Mouse (Mus musculus) gastrocnemius, postnatal 25 days (tissue): ENCODE data around the gene Smim23. TPM values are rescaled to one million over a fixed set of nuclear protein-coding genes. Genes with fewer than 3 reads are reported as not detected.

Experiments
- DNase-seq: peaks from one replicate; pipeline ENCODE4 v3.0.0; 2022
- long read RNA-seq, 2 experiments: library from polyadenylated mRNA; stranded (forward); transcript quantifications; one replicate each; pipeline ENCODE4 v2.0.0; 2021
- total RNA-seq, 2 experiments: library from RNA; stranded (reverse); gene quantifications; 1 replicate in 1 of 2; 2 replicates in 1 of 2; pipeline ENCODE4 v1.2.3; 2021

Smim23 gene
- not detected for total RNA-seq
- long read RNA-seq, experiment 1 = 0 reads
- long read RNA-seq, experiment 2 = 0 reads

DNA sequence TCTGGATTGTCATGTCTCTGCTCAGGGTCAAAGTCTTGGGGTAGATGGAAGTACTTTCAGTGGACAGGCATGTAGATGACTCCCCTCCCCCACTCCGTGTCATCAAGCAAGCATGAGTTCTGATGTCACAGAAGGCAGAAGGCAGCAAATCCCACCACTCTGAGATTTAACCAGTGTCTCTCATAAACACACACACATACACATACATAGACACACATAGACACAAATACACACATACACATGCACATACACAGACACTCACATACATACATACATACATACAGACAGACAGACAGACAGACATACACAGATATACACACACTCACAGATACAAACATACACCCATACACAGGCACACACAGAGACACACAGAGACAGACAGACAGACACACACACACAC is at the start of gene Smim23:
TSS of gene Smim23 (minus strand) at position 101 of the 400 bp plus-strand sequence.
- no peak for DNase-seq

DNA sequence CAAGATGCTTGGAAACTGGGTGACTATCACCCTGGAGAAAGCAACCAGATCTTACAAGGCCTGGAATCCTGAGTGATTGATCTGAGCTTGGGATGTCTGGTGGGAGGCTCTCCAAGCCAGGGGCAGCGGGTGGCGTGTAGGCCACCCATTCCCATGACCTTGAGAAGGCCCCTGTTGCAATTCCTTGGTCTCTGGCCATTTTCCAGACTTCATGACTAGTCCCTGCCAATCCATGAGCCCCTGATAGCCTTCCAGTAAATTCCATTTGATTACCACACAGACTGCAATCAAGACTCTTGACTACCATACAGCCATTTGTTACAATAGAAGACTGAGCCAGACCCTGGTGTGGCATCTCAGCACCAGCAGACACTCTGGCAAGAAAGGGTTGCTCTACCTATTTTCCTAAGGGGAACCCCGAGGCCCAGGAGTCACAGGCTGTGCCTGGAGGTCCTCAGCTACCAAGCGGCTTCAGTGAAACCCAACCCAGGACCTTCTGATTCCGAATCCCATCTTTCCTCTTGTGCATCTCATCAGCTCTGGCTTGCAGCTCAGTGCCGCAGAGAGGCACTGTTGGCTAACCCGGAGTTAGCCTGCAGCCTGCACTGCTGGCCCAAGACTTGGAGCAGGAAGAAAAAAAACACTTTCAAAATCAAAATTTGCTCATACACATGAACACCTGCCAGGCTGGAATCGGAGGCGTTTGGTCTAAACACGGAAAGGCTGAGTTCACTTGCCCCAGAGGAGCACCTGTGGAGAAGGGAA is 44.4 kb upstream of the Smim23 start:
- DNase-seq = no peak

DNA sequence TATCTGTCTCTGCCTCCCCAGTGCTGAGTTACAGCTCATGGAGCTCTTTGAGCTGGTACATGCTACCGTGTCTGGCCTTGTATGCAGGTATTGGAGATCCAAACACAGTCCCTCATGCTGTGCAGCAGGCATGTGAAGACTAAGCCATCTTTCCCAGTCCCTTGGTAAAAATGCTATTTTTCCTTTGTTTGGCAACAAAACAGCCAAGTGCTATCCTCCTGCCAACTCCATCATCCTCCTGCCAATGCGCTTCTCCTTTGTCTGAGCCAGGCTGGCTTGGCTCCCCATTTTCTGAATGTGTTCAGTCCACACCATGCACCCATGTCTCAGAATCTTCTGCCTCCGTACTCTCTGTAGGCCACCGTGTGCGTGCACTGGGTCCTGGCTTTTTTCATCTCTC is 40.2 kb upstream of the Smim23 start:
- DNase-seq = no peak

DNA sequence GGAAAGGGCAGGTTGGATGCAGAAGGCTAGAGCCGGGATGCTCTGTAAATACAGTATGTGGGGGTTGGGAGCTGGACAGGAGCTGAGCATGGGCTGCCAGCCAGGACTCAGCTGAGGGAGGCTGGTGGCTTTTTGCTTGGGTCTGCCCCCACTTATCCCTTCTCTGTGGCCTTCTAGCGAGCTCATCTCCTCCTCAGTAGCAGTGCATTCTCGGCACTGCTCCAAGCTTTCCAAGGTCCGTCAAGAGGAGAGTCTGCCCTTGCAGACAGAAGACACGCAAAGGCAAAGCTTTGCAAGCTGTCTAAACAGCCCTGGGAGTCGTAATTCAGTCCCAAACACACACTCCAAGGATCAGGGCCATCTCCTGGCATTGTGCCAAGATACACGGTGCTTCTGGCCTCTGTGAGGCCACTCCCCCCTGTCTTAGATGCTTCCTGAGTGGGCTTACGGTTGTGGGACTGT is 33.0 kb upstream of the Smim23 start:
- no peak for DNase-seq

DNA sequence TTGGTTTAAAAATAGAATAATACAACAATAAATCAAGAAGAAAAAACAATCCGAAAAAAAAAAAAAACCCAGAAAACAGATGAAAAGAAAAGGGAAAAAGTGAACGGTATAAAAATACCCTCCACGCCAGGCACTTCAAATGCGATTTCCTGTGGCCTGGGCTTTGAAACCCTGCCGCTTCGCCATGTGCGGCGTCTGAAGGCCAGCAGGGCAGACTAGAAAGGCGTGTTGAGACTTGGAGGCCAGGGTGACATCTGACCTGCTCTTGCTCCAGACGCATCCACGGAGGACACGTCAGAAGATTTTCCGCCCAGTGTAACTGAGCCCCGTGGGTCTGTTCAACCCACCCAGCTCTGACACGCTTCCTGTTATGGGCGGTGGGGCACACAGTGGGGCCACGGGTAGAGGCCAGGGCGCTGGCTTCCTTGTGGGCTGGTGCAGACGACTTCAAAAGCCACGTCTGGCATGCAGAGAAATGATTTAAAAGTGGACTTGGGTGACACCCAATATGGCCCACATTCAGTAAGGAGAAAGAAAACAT is 22.3 kb upstream of the Smim23 start:
- DNase-seq = peak; percentile 26

DNA sequence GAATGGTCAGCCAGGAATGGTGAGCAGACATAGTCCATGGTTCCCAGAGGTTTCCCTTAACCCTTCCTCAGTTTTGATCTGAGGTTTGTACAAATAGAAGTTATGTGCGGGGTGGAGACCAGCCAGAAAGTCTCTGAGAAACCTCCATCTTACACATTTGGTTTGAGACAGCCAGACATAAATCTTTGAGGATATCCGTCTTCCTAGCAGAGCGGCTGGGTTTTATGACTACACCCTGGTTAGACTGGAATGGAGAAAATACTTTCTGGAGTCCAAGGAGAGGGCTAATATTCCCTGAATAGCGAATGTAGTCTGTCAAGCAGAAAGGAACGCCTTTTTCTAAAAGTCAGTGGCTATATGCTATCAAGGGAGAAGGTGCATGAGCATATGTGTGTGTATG is 16.8 kb upstream of the Smim23 start:
- DNase-seq = no peak

DNA sequence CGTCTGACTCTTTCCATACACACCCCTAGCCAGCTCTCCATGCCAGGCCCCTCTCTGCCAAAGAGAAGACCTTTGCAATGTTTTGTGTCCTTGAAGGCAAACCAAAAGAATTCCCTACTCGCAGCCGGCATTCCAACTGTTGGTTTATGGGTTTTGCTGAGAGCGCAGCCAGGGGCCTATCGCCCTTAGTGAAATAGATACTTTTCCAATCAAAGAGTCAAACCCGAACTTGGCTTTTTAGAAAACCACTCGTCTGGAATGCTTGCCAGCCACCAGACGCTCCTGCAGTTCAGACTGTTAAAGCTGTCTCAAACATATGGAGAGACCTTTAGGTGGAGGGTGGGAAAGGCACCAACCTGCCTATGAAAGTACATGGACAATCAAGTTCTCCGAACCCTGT is 15.9 kb upstream of the Smim23 start:
- no peak for DNase-seq

DNA sequence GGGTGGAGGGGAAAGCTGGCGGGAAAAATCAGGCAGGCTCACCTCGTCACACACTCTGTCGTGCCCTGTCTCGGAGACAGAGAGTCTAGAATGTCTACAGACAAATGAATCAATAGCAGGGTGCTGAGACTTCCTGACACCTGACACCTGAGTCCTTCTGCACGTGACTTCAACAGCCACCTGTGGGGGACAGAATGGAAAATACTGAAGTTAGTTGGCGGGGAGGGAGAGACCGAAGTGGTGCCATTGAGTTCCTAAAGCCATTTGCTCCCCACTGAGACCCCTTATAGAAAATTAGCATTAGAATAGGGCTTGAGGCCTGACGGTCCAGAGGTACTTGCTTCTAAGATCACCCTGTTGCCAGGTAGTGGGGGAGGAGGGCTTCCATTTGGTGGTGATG is 10.6 kb upstream of the Smim23 start:
- DNase-seq = no peak

DNA sequence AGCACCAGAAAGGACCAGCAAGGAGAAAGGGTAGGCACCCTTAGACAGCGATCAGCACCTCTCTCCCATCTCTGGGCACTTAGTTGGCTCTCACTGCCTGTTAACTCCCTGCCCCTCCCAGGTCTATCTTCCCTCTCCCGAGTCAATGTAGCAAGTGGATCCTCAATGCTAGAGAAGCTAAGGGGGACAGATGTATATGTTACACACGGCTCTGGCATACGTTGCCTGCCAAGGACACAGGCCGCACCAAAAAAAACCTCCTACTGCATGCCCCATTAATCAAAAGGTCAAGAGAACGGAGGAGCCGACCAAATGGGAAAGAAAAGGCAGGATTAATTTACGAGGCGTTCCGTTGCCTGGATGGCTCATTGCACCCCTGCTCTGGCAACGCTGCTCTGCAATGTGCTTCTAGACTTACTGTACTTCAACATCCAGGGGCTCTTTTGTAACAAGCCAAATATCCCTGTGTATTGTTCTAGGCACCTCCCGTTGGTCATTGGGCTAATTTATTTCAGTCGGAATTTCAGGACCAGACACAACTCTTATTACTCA is 10.0 kb upstream of the Smim23 start:
- DNase-seq = no peak

DNA sequence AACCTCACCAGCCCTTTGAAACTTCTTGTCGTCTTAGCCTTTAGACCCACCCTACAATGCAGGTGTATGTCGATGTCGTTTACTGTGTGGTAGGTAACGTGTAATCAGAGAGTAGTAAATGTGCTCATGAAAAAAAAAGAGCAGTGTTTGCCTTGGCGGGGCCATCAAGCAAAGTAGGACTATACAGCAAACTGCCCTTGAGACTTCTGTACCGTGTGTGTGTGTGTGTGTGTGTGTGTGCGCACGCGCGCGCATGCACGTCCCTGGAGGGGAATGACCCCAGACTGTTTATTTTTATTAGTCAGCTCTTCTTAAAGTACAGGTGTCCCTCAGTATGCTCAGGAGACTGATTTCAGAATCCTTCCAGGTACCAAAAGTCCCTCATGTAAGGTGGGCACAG is 6.8 kb downstream of the Smim23 start:
- no peak for DNase-seq

DNA sequence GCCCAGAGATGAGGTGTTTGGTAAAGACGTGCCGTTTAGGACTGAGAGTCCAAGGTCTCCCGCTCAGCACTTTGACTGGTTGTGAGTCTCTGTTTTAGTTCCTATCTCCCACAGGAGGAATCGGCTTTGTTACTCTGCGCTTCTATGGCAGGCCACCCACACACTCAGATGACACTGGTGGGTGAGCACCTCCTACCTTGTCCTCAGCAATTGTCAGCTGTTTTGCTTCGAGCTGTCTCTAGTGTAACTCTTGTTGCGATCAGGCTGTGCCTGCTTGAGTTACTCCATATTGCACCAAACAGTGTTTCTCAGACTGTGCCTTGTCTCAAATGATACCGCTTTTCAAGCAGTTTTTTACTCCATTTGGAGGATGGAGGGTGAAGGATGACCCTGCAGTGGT is 10.1 kb downstream of the Smim23 start:
- DNase-seq = no peak

DNA sequence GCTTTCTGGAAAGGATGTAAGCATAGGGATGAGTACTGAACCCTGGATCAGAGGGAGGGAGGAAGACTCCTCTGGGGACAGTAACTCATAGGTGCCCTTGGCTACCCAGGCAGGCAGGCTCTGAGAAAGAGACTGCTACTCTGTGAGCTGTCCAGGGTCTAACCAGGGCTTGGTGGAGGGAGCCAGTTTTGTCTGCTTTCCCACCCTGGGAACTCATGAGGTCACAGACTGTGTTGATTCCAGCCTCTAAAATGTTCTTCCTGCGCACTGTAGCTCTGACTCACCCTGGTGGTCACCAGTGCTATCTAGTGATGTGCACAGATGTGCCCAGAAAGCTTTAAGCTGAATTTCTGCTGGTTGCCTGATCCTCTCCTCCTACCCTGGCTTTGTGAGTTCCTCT is 15.3 kb downstream of the Smim23 start:
- DNase-seq = no peak

DNA sequence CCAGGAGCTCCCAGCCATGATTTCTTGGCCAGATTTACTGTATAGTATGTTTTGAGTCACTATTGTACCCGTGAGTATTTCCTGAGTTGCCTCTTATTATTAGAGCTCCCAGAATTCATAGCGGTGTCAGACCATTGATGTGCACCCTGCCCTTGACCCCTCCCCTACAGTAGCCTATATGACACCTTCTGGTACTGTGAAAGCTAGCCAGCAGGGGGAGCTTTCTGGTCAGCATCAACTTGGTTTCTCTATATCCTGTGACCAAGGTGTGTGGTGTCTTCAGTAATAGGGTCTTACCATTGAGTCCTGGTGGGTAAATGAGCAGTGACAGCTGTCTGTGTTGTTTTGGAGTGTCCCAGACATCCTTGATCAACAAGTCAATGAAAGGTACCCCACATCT is 18.4 kb downstream of the Smim23 start:
- no peak for DNase-seq

DNA sequence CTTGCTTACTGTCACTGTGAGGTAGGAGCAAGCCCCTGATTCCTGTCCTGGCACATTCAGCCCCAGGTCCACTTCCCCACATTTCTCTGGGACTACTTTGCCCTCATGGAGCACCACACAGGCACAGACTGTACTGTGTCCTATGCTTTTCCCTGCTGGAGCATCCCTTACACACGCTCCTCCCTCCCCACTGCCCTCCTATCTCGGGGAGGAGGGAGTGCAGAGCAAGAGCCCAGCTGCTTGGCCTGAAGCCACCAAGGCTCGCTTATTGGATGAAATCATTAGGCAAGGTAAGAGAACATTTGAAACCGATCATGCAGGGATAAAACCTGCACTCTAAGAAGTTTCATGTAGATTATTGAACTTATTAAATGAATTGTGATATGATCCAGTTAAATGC is 20.7 kb downstream of the Smim23 start:
- DNase-seq = peak; percentile 37

DNA sequence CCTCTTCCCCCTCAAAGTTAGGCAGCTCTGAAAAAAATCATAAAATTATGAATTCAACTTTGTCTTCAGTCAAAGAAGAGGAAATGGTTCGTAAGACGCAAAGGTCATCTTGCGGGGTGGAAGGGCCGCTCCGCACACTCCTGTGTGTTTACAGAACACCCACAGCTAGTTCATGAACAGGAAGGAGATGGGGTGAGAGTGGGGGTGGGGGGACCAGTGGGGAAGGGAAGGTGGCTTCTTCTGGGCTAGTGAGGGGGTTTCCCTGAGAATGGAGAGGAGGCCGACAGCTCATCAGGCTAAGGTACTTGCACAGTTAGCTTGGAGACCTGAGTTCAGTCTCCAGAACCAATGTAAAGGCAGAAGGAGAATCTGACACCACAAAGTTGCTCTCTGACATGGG is 22.7 kb downstream of the Smim23 start:
- DNase-seq = no peak

DNA sequence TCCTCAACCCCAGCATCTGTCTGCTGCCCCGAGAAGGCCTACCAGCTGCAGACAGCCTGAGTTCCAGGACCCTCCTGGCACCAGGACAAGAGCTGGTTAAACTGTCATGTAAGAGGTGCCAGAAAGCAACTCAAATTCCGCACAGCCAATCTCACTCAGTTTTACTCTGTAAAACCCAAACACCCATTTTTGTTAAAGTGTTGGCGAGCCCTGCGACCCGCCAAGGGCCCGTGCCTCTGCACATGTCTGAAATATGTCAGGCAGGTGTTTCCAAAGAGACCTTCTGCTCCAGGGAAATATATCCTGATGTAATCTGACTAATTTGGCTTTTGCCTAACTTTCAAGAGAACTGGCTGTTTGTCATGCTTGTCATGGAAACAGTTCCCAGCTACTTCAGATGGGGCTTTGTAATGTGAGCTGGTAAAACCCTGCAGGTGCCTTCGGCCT is 23.5 kb downstream of the Smim23 start:
- no peak for DNase-seq

DNA sequence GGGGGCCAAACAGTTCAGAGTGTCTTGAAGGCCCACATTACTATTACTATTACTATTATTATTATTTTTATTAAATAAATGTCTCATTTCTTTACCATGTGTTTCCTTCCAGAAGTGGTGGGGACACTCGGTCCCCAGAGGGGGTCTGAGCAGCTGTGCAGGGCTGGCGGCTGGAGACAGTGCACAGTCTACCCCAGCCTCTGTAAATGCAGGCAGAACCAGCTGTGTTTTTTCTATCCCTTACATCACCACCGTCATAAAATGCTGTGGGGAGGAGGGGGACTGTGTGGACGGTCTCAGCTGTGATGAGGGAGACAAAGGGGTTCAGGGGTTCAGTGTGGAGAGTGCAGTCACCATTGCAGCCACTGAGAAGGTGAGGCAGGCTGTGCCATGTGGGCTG is 26.0 kb downstream of the Smim23 start:
- no peak for DNase-seq

DNA sequence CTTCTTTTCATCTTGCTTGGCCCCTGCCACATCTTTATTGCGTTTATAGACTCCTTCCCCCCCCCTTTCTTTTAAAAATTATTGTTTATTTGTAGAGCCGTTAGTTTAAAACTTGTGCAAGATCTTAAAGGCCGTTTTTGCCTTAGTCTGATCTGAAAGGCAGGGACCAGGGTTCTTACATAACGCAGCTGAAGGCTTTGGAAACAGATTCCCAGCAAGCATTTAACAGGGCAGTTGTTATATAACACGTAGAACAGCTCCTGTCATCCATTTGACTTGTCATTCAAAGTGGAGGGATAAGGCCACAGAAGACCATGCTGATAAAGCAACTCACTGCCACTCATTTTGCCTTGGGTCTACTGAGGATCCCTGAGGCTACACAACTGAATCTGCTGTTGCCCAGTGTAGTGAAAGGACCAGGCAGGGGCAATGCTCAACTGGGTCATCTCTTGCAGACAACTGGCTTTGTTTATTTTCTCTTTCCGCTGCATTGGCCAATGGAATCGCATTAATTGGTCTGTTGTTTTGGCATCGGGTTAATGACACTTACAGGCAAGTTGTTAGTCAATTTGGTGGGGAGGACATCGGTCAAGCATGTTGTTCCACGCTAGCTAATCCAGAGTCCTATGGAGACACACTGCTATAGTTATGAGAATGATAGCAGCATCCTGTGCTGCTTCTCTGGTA is 29.5 kb downstream of the Smim23 start:
- DNase-seq = no peak

DNA sequence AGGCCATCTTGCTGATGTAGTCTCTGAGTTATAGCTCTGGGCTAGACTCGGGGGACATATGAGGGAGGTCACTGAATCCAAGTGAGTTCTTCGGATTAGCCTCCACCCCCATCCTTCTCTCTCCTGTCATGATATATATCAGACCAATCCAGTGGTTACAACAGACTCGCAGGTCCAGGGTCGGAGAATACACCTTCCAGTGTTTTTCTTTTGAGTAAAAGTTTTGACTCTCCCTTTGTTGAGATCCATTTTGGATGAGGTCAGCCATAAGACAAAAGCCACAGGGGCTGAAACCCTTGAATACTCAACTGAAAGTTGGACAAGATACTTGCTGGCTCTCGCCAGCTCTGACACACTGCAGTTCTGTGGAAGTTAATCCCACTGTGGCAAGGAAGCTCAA is 38.2 kb downstream of the Smim23 start:
- peak; percentile 14 for DNase-seq

DNA sequence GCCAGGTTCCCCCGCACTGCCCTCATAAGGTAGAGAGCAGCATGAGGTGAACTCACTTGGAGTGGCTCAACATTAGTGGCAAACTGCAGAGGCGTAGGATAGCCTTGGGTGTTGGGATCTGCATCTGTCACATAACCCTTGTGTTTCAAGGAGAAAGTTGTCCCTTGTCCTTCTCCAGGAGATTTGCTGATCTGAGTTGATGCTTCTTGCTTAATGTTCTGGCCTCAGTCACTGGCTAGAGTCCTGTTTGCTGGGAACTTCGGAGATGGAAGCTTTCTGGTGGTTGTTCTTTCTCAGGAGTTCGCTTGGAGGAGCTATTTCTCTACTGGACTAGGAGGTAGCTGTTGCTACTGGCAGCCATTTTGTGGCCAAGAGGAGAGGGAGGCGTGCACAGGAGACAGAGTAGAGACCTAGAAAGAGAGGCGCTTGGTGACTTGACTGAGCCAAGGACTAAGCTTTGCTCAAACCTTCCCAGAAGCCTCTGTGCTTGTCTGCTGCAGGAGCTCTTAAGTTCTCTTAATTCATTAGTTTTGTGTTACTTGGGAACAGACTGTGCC is 38.7 kb downstream of the Smim23 start:
- DNase-seq = peak; percentile 26

DNA sequence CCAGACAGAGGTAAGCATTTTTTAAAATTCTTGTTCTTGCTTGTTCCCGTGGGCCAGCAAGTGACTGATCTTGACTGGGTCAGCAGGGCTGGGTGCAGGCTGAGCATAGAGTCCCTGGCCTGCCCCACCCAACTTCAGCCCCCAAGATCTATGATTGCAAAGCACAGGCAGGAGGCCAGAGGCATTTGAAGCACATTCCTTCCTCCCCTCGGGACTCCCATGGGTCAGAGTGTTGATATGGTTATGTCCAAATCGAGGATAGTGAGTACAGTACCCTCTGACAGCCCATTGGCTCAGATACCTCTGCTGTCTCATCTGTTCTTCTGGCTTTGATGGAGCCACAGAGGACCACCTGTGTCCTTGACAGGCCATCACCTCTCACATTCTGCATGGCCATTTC is 41.7 kb downstream of the Smim23 start:
- peak; percentile 52 for DNase-seq

DNA sequence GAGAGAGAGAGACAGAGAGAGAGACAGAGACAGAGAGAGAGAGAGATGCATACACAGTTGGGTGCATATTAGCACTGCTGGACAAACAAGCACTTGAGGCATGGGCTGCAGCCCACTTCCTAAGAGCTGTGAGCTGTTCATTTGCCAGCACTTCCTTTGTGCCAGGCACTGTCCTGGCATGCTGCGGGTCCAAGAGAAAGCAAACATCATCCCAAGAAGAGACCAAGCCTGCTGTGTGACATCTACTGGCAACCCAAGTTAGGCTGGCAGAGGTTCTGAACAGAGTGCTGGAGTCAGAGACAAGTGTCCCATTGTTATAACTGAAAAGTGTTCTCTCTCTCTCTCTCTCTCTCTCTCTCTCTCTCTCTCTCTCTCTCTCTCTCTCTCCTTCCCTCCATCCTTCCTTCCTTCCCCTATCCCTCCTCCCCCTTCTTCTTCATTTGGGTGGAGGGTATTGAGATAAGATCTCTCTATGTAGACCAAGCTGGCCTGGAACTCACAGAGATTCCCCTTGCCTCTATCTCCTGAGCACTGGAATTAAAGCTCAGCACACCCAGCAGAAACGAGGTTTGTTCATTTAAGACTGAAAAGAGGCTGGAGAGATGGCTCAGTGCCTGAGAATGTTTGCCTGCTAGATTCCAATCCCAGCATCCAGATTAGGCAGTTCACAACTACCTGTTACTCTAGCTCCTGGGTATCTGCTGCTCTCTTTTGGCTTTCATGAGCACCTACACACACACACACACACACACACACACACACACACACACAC is 42.6 kb downstream of the Smim23 start:
- DNase-seq = no peak
